Mouse (Mus musculus): ENCODE results near the gene Runx2. TPM values are rescaled to one million over a fixed set of nuclear protein-coding genes. Genes with fewer than 3 reads are reported as not detected.

Runx2 gene
- polyA plus RNA-seq, 1 experiment: 9.8 TPM

DNA sequence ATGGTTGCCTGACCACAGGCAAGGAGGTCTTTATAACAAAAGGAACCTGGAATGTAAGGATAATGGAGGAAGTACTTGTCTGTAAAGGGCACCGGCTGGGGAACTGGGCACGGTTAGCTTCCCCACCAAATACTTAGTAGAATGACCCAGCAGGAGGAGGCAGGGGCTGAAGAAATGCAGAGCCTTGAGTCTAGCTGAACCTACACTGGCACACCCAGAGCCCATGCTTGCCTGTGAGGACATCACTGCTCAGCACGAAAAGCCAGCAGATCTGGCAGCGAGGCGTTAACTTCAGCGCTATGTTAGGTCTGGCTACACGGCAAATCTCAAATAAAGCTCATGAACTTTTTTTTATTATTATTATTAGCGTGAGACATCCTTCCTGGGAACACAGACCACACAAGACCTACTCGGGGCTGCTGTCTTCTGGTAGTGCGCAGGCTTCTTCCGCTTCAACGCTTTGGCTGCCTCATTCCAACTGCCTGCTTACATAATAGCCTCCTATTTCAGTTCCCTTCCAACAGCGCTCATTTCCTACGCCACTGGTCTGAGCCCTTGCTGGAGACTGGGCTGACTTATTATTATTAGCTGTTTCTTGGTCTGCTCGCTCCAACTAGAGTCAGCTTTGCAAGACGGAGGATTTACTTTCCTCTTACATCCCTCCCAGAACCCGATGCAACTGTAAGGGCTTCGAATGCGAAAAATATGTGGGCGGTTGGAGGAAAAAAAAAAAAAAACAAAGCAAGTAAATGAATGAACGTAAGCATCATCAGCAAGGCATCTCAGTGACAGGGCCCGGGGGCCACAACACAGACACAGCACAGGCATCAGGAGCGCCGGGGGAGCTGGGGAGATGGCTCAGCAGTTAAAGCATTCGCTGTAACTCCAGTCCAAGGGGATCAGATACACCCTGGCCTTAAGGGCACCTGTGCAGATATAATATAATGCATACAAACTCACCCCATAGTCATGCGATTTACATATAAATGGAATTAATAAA, 200.6 kb downstream of the Runx2 start:
- 65% methylated on average over 26 of the region's 26 CpGs for WGBS
- TF ChIP-seq CTCF (IDR thresholded peaks at IDR 0.05; ENCODE audit: extremely low read depth, insufficient read length, insufficient replicate concordance, low read depth, low read length): no peak
- TF ChIP-seq POLR2A (IDR thresholded peaks at IDR 0.05; ENCODE audit: low read depth, low read length): no peak

DNA sequence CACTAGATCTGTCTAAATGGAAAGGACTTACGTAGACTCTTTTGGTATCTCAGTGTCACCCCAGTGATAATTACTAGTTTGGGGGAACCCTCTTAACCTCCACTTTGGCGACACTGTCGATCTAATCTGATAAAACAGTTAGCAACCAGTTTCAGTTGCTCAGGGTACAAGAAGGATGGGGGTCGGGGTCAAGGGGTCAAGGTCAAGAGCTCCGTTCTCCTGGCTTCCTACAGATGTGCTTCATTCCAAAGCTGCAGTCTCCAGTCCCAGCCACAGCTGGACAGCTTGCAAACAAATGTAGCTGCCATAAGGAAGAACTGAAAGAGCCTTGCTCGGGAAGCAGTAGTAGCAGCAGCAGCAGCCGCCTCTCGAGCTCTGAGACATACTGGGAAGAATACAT, 202.0 kb downstream of the Runx2 start:
- no peak for TF ChIP-seq POLR2A (IDR thresholded peaks at IDR 0.05; ENCODE audit: low read depth, low read length)
- TF ChIP-seq CTCF (IDR thresholded peaks at IDR 0.05; ENCODE audit: extremely low read depth, insufficient read length, insufficient replicate concordance, low read depth, low read length): no peak
- no peaks in the 10 kb centered on the region for H3K27me3 ChIP-seq (ENCODE audit: control insufficient read depth, insufficient read depth, low read length)
- no peak overlapping the region for H3K27ac ChIP-seq (ENCODE audit: insufficient read depth, low read depth, low read length)
- H3K36me3 ChIP-seq (ENCODE audit: control insufficient read depth, insufficient read depth, low read length): no peaks in the 10 kb centered on the region
- H3K4me3 ChIP-seq (ENCODE audit: low read depth, low read length): no peak overlapping the region
- no peaks in the 10 kb centered on the region; the same call in 1 of the 2 replicates for H3K4me1 ChIP-seq (ENCODE audit: control insufficient read depth, insufficient read depth, insufficient read length, low read length)
- WGBS: 48% methylated on average over 8 of the region's 8 CpGs

More for the DNA sequence above, 200.6 kb downstream of the Runx2 start:
- peak overlapping the region; percentile 71 for H3K27ac ChIP-seq (ENCODE audit: insufficient read depth, low read depth, low read length)
- no peaks in the 10 kb centered on the region for H3K27me3 ChIP-seq (ENCODE audit: control insufficient read depth, insufficient read depth, low read length)
- 0 out of 2 replicates have a peak overlapping the region, but pooled peaks have one; percentile 16 for H3K4me3 ChIP-seq (ENCODE audit: low read depth, low read length)
- H3K36me3 ChIP-seq (ENCODE audit: control insufficient read depth, insufficient read depth, low read length): no peaks in the 10 kb centered on the region
- H3K4me1 ChIP-seq (ENCODE audit: control insufficient read depth, insufficient read depth, insufficient read length, low read length): no peaks in the 10 kb centered on the region; the same call in 1 of the 2 replicates

DNA sequence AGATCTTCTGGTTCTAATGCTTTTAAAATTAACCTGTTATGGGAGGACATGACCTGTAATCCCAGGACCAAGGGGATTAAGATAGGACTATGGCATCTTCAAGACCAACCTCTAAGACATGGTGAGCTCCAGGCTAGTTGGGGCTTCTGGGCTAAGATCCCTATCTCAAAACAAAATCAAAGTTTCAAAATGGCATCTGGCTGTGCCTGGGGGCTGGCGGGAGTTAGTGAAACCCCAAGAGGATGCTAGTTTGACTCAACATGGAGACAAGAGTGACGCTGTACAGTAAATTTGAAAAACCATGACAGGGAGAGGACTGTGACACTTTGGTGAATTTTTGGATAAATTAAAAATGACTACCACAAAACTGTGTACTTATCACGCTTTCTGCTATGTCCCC, 202.6 kb downstream of the Runx2 start:
- TF ChIP-seq POLR2A (IDR thresholded peaks at IDR 0.05; ENCODE audit: low read depth, low read length): no peak
- no peak for TF ChIP-seq CTCF (IDR thresholded peaks at IDR 0.05; ENCODE audit: extremely low read depth, insufficient read length, insufficient replicate concordance, low read depth, low read length)

DNA sequence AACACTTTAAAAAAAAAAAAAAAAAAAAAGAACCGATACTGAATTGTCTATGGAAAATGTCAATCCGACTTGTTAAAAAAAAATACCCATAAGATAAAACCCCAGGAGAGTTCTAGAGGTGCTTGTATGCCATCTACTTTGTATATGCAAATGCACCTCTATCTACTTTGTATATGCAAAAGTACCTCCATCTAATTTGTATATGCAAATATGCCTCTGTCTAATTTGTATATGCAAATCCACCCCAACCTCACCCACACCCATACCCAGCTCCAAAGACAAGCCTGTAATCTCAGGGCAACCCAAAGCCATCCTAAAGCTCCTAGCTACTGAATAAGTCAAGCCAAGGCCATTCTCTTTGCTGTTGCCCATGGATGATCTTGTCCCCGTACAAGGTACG, 203.1 kb downstream of the Runx2 start:
- no peak overlapping the region for H3K4me3 ChIP-seq (ENCODE audit: low read depth, low read length)
- H3K27ac ChIP-seq (ENCODE audit: insufficient read depth, low read depth, low read length): no peak overlapping the region
- WGBS: 88% methylated on average over 4 of the region's 4 CpGs
- no peak for TF ChIP-seq POLR2A (IDR thresholded peaks at IDR 0.05; ENCODE audit: low read depth, low read length)
- TF ChIP-seq CTCF (IDR thresholded peaks at IDR 0.05; ENCODE audit: extremely low read depth, insufficient read length, insufficient replicate concordance, low read depth, low read length): no peak
- no peaks in the 10 kb centered on the region for H3K27me3 ChIP-seq (ENCODE audit: control insufficient read depth, insufficient read depth, low read length)
- no peaks in the 10 kb centered on the region; the same call in 1 of the 2 replicates for H3K4me1 ChIP-seq (ENCODE audit: control insufficient read depth, insufficient read depth, insufficient read length, low read length)
- no peaks in the 10 kb centered on the region for H3K36me3 ChIP-seq (ENCODE audit: control insufficient read depth, insufficient read depth, low read length)

More for the DNA sequence above, 202.6 kb downstream of the Runx2 start:
- Histone ChIP-seq H3K27me3 (ENCODE audit: control insufficient read depth, insufficient read depth, low read length) (no peaks in the 10 kb centered on the region), H3K36me3 (ENCODE audit: control insufficient read depth, insufficient read depth, low read length) (no peaks in the 10 kb centered on the region), H3K4me1 (ENCODE audit: control insufficient read depth, insufficient read depth, insufficient read length, low read length) (no peaks in the 10 kb centered on the region; the same call in 1 of the 2 replicates), H3K27ac (ENCODE audit: insufficient read depth, low read depth, low read length) (no peak overlapping the region), H3K4me3 (ENCODE audit: low read depth, low read length) (no peak overlapping the region)
- 94% methylated on average over 3 of the region's 3 CpGs for WGBS

DNA sequence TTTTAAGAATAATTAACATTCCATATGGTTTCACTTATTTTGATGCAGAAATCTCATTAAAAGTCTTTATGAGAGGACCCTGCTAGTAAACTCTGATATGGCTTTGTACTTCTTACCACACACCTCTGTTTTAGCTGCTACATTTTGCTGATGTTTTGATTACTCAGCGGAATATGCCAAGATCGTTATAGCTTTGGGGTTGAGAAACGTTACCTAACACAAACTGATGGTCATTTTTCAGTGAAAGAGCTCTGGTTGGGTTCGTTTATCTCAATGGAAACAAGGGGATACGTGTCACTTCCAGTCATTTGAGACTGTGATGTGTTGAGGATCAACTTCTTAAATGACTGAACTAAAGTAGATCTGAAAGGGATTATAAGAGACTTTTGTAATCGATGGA, 203.8 kb downstream of the Runx2 start:
- 78% methylated on average over 6 of the region's 6 CpGs for WGBS
- Histone ChIP-seq H3K27me3 (ENCODE audit: control insufficient read depth, insufficient read depth, low read length) (no peaks in the 10 kb centered on the region), H3K4me3 (ENCODE audit: low read depth, low read length) (no peak overlapping the region), H3K4me1 (ENCODE audit: control insufficient read depth, insufficient read depth, insufficient read length, low read length) (no peaks in the 10 kb centered on the region; the same call in 1 of the 2 replicates), H3K36me3 (ENCODE audit: control insufficient read depth, insufficient read depth, low read length) (no peaks in the 10 kb centered on the region), H3K27ac (ENCODE audit: insufficient read depth, low read depth, low read length) (no peak overlapping the region)
- no peak for TF ChIP-seq CTCF (IDR thresholded peaks at IDR 0.05; ENCODE audit: extremely low read depth, insufficient read length, insufficient replicate concordance, low read depth, low read length)
- no peak for TF ChIP-seq POLR2A (IDR thresholded peaks at IDR 0.05; ENCODE audit: low read depth, low read length)

DNA sequence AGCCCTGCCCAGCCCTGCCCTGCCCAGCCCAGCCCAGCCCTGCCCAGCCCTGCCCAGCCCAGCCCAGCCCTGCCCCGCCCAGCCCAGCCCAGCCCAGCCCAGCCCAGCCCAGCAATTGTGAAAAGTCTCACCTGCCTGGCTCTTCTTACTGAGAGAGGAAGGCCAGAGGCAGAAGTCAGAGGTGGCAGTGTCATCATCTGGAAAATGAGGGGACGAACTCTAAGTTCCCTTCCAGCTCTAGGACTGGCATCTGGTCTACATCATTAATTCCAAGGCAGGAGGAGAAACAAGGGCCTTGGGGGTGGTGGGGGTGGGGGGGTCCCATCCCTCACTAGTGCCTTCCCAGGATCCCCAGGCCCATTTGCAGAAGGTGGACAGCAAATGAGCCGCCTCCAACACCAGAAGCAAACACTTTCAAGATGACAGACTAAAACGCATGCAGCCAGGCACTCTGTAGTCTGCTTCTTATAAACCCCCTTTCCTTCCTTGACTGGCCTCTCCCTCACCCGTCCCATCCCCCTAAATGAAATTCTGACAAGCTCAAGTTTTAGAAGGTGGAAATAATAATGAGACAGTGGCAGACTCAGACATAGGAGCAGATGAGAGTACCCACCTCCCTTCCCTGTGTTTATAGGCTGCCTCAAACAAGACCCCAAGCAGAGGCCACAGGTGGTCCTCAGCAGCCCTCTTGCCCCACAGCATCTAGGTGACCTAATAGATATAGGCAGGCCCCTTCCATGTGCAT, 204.5 kb downstream of the Runx2 start:
- no peak overlapping the region for H3K4me3 ChIP-seq (ENCODE audit: low read depth, low read length)
- whole genome bisulfite sequencing: 76% methylated on average over 5 of the region's 5 CpGs
- H3K4me1 ChIP-seq (ENCODE audit: control insufficient read depth, insufficient read depth, insufficient read length, low read length): 0 out of 2 replicates have a peak, but pooled peaks cover 3% of the 10 kb centered on the region
- no peaks in the 10 kb centered on the region for H3K36me3 ChIP-seq (ENCODE audit: control insufficient read depth, insufficient read depth, low read length)
- no peak for TF ChIP-seq CTCF (IDR thresholded peaks at IDR 0.05; ENCODE audit: extremely low read depth, insufficient read length, insufficient replicate concordance, low read depth, low read length)
- no peak for TF ChIP-seq POLR2A (IDR thresholded peaks at IDR 0.05; ENCODE audit: low read depth, low read length)
- no peaks in the 10 kb centered on the region for H3K27me3 ChIP-seq (ENCODE audit: control insufficient read depth, insufficient read depth, low read length)
- H3K27ac ChIP-seq (ENCODE audit: insufficient read depth, low read depth, low read length): no peak overlapping the region
